ENCODE assay signal across 22 mouse cellular contexts in the genomic region with DNA sequence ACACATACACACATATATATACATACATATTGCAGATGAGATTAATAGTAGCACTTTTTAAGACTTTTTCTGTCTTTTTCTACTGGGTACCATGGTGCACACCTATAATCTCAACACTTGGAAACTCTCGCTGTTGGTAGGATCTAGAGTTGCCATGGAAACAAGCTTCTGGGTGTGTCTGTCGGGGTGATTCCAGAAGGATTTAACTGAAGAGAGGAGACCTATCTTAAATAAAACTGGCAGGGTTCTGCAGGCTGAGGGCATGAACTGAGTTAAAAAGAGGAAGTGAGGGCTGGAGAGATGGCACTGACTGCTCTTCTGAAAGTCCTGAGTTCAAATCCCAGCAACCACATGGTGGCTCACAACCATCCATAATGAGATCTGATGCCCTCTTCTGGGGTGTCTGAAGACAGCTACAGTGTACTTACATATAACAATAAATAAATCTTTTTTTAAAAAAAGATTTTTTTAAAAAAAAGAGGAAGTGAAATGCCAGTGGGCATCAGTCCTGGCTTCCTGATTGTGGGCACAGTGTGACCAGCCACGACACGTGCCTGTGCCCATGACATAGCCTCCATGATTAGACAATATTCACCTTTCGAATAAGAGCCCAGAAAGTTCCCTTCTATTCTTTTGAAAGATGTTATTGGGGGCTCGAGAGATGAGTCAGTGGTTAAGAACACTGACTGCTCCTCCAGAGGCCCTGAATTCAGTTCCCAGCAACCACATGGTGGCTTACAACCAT. TPM values are rescaled to one million over a fixed set of nuclear protein-coding genes. Genes with fewer than 3 reads are reported as not detected.
DNase-seq lines count a peak whose midpoint lies in the region; ATAC-seq lines count a peak whose summit lies in the region.
"Had no signal": no experiment of that assay in that cellular context is flagged by ENCODE, and none has a peak within 500 bp of the region (broad histone marks: within the 10 kb centered on the region; RNA-seq: fewer than 3 reads in every experiment).

No protein-coding gene starts in this region.

- no peak overlapping the region for H3K4me3 ChIP-seq in forebrain, embryonic 14.5 days (ENCODE audit: low read depth, low read length)
- H3K4me3 ChIP-seq: embryonic facial prominence, embryonic 13.5 days; forebrain, embryonic 13.5 days; heart, adult 2 months; heart, embryonic 15.5 days; hindbrain, embryonic 15.5 days had no signal

- no peak overlapping the region for H3K9ac ChIP-seq in forebrain, embryonic 14.5 days (ENCODE audit: low read length)
- H3K9ac ChIP-seq: embryonic facial prominence, embryonic 13.5 days; forebrain, embryonic 13.5 days; heart, embryonic 15.5 days; hindbrain, embryonic 15.5 days had no signal

- WGBS in forebrain, embryonic 14.5 days, result 83% methylated on average over 6 of the region's 6 CpGs

- peak; percentile 54 to 84; a peak in 3 of 4 replicates for ATAC-seq in hematopoietic stem cell, adult 5-6 weeks (replicated peaks in 1 of 2; ENCODE audit: insufficient read depth in 1 of 2, low FRiP score in 2 of 2, low TSS enrichment in 1 of 2, low read depth in 1 of 2, poor library complexity in 2 of 2, severe bottlenecking in 2 of 2)
- ATAC-seq in forebrain, embryonic 14.5 days, result no peak
- no peak for ATAC-seq in activated CD4-positive, CD25-positive, alpha-beta regulatory T cell, adult 4 months
- ATAC-seq: forebrain, embryonic 13.5 days; intestine, embryonic 16.5 days had no signal

- no peaks in the 10 kb centered on the region for H3K27me3 ChIP-seq in splenic B cell, adult 2 months (ENCODE audit: control insufficient read depth, insufficient read depth, low read length, poor library complexity, severe bottlenecking)
- H3K27me3 ChIP-seq in forebrain, embryonic 14.5 days (replicated peaks; ENCODE audit: control insufficient read depth, insufficient read depth, low read length), result no peaks in the 10 kb centered on the region
- H3K27me3 ChIP-seq: embryonic facial prominence, embryonic 13.5 days; forebrain, embryonic 13.5 days; heart, embryonic 15.5 days; hindbrain, embryonic 15.5 days had no signal

- H3K27ac ChIP-seq in forebrain, embryonic 14.5 days (ENCODE audit: low read depth, low read length), result no peak overlapping the region
- H3K27ac ChIP-seq: embryonic facial prominence, embryonic 13.5 days; forebrain, embryonic 13.5 days; heart, adult 2 months; heart, embryonic 15.5 days; hindbrain, embryonic 15.5 days had no signal

- no peak overlapping the region for H3K4me2 ChIP-seq in forebrain, embryonic 14.5 days (ENCODE audit: low read length)
- H3K4me2 ChIP-seq: embryonic facial prominence, embryonic 13.5 days; forebrain, embryonic 13.5 days; heart, embryonic 11.5 days; heart, embryonic 15.5 days; hindbrain, embryonic 15.5 days had no signal

- no peaks in the 10 kb centered on the region for H3K4me1 ChIP-seq in forebrain, embryonic 14.5 days (ENCODE audit: control insufficient read depth, insufficient read depth, low read length)

- DNase-seq in B cell, adult 2 months, result peak; percentile 46 to 55
- peak; percentile 62 for DNase-seq in R1 (ENCODE audit: low read depth, low spot score)
- DNase-seq in splenic B cell, adult 2 months (ENCODE audit: low read depth, low spot score), result peak; percentile 57
- no peak for DNase-seq in lung, adult 18-20 months
- DNase-seq in forebrain, embryonic 14.5 days (ENCODE audit: low spot score), result no peak
- DNase-seq: cerebellum, adult 2 months; cerebellum, postnatal 25 days; gastrocnemius, postnatal 36 days; heart, adult 2 months; heart, postnatal 14 days; kidney, adult 2 months had no signal

- H3K9me3 ChIP-seq in forebrain, embryonic 14.5 days (replicated peaks; ENCODE audit: control insufficient read depth, low read length), result no peaks in the 10 kb centered on the region
- H3K9me3 ChIP-seq: embryonic facial prominence, embryonic 13.5 days; forebrain, embryonic 13.5 days; heart, embryonic 15.5 days; hindbrain, embryonic 15.5 days had no signal

- no peaks in the 10 kb centered on the region for H3K36me3 ChIP-seq in splenic B cell, adult 2 months (ENCODE audit: control insufficient read depth, insufficient read depth, low read length, poor library complexity, severe bottlenecking)
- no peaks in the 10 kb centered on the region for H3K36me3 ChIP-seq in forebrain, embryonic 14.5 days (ENCODE audit: control insufficient read depth, insufficient read depth, low read length)
- H3K36me3 ChIP-seq: embryonic facial prominence, embryonic 13.5 days; heart, embryonic 15.5 days; hindbrain, embryonic 15.5 days had no signal

RNA-seq across cellular contexts. Expression of a gene that starts 4.8 kb away (rescaled TPM):
- total RNA-seq in hematopoietic stem cell, adult 5-6 weeks (2017), result not detected in 2 replicates
- 0.83 TPM in 1 of 2 replicates, not detected in the other for polyA plus RNA-seq in forebrain, embryonic 14.5 days (2014; fragmentation: Nextera tagmentation; extraction: Ambion mirVana)
- polyA plus RNA-seq in activated CD4-positive, CD25-positive, alpha-beta regulatory T cell, adult 4 months (2017; shearing (Covaris generic)), result not detected
- total RNA-seq: adrenal gland, postnatal 25 days; ES-E14 had no signal
- polyA plus RNA-seq: adrenal gland, adult 2 months; forebrain, embryonic 13.5 days had no signal

RNA-seq across cellular contexts. Expression of a gene that starts 45.3 kb away (rescaled TPM):
- 6.5 and 7.4 TPM in 2 replicates for total RNA-seq in hematopoietic stem cell, adult 5-6 weeks (2017)
- 1.4 and 1.8 TPM in 2 replicates for polyA plus RNA-seq in forebrain, embryonic 14.5 days (2014; fragmentation: Nextera tagmentation; extraction: Ambion mirVana)
- polyA plus RNA-seq in activated CD4-positive, CD25-positive, alpha-beta regulatory T cell, adult 4 months (2017; shearing (Covaris generic)), result not detected

Comparison
In these comparisons a context has a peak if more than half of its experiments do, and no peak if none do; other contexts are left out.
1. DNase-seq: peak in B cell, adult 2 months (2 of 2), R1 (single experiment) and splenic B cell, adult 2 months (single experiment); none in lung, adult 18-20 months (0 of 2) and forebrain, embryonic 14.5 days (single experiment).
2. ATAC-seq: peak in hematopoietic stem cell, adult 5-6 weeks (2 of 2); none in forebrain, embryonic 14.5 days (single experiment) and activated CD4-positive, CD25-positive, alpha-beta regulatory T cell, adult 4 months (single experiment).